Mouse (Mus musculus) liver, adult 2 months (tissue): ENCODE measurements at regions not wholly inside any gene's neighbourhood (a gene's known extent, or its start where the extent isn't known, plus 50 kb on each side); places are given as distances from the start of the nearest gene placed in this dataset.

Source experiments
- CTCF ChIP-seq: fragments of 200-500 bp; IDR thresholded peaks from 2 replicates; pipeline ENCODE4 v1.5.1; 2011; ENCODE audit warnings: low read depth, low read length, control low read depth
- POLR2A ChIP-seq: fragments of 200-500 bp; IDR thresholded peaks from 2 replicates; pipeline ENCODE4 v1.6.1; 2011; ENCODE audit warnings: low read length, control low read depth; ENCODE audit not compliant: insufficient read depth; ENCODE audit errors: extremely low read depth

DNA sequence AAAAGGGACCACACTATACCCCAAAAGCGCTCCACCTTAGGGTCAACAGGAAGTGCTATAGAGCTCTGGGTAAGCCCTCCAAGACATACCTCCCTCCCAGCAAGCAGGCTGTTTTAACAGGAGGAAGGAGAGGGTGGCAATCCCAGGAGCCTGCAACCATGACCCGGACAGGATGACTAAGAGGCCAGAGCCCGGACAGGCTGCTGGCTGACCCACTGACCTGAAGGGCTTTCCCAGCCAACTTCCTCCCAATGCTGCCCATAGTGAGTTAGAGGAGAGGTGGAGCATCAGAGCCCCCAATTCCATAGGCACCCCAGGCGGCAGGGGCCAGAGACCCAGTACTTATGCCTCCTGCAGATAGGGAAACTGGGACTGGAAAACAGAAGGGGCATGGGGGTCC is 136.3 kb downstream of the Utp6 start:
- TF ChIP-seq CTCF (no peak), POLR2A (no peak)
